Mouse (Mus musculus): ENCODE results near the gene Slc5a8. TPM values are rescaled to one million over a fixed set of nuclear protein-coding genes. Genes with fewer than 3 reads are reported as not detected.

Slc5a8 gene
- polyA plus RNA-seq (2015; fragmentation: Nextera tagmentation; extraction: Ambion mirVana): 0.04 and 0.08 TPM in 2 replicates

- no peaks in the 10 kb centered on the region for H3K36me3 ChIP-seq
- no peaks in the 10 kb centered on the region for H3K9me3 ChIP-seq
- H3K4me2 ChIP-seq: peak within 1 kb of the TSS; percentile 94
- H3K4me3 ChIP-seq: peak within 1 kb of the TSS; percentile 45
- no peak for ATAC-seq (ENCODE audit: low FRiP score, low read depth)
- H3K27ac ChIP-seq (replicated peaks): no peak within 1 kb of the TSS
- 5% methylated on average over 31 of the region's 31 CpGs for WGBS
- H3K9ac ChIP-seq: 0 out of 2 replicates have a peak within 1 kb of the TSS, but pooled peaks have one; percentile 2
- peaks cover 10% of the 10 kb centered on the region for H3K4me1 ChIP-seq (replicated peaks)
- H3K27me3 ChIP-seq: peaks cover 24% of the 10 kb centered on the region
Observed at GRCm38 (mm10) chr10:88885632-88886090, at the start of gene Slc5a8. Gene Slc5a8 (plus strand): TSS chr10:88885992.

GRCm38 (mm10) chr10:88848876-88849476, 36.8 kb upstream of the Slc5a8 start:
- Histone ChIP-seq H3K36me3 (no peaks in the 10 kb centered on the region), H3K4me3 (no peak overlapping the region), H3K4me1 (replicated peaks) (no peaks in the 10 kb centered on the region), H3K9me3 (no peaks in the 10 kb centered on the region), H3K27me3 (no peaks in the 10 kb centered on the region), H3K27ac (replicated peaks) (no peak overlapping the region), H3K4me2 (no peak overlapping the region), H3K9ac (no peak overlapping the region)
- WGBS: 90% methylated on average over 7 of the region's 7 CpGs
- no peak for ATAC-seq (ENCODE audit: low FRiP score, low read depth)

- Histone ChIP-seq H3K4me1 (replicated peaks) (no peaks in the 10 kb centered on the region), H3K27ac (replicated peaks) (no peak overlapping the region), H3K27me3 (no peaks in the 10 kb centered on the region), H3K4me3 (no peak overlapping the region), H3K9me3 (no peaks in the 10 kb centered on the region), H3K36me3 (no peaks in the 10 kb centered on the region), H3K4me2 (no peak overlapping the region), H3K9ac (no peak overlapping the region)
- no peak for ATAC-seq (ENCODE audit: low FRiP score, low read depth)
- WGBS: 94% methylated on average over 4 of the region's 4 CpGs
Observed at GRCm38 (mm10) chr10:88849976-88850375, 35.8 kb upstream of the Slc5a8 start.

GRCm38 (mm10) chr10:88853326-88853725, 32.5 kb upstream of the Slc5a8 start:
- WGBS: 92% methylated on average over 7 of the region's 7 CpGs
- Histone ChIP-seq H3K9ac (no peak overlapping the region), H3K27ac (replicated peaks) (no peak overlapping the region), H3K36me3 (no peaks in the 10 kb centered on the region), H3K27me3 (no peaks in the 10 kb centered on the region), H3K4me3 (no peak overlapping the region), H3K9me3 (no peaks in the 10 kb centered on the region), H3K4me1 (replicated peaks) (no peaks in the 10 kb centered on the region), H3K4me2 (no peak overlapping the region)
- no peak for ATAC-seq (ENCODE audit: low FRiP score, low read depth)

GRCm38 (mm10) chr10:88860911-88861310, 24.9 kb upstream of the Slc5a8 start:
- Histone ChIP-seq H3K9me3 (no peaks in the 10 kb centered on the region), H3K4me1 (replicated peaks) (no peaks in the 10 kb centered on the region), H3K9ac (no peak overlapping the region), H3K4me3 (no peak overlapping the region), H3K36me3 (no peaks in the 10 kb centered on the region), H3K27ac (replicated peaks) (no peak overlapping the region), H3K27me3 (no peaks in the 10 kb centered on the region), H3K4me2 (no peak overlapping the region)
- WGBS: 86% methylated on average over 3 of the region's 3 CpGs
- no peak for ATAC-seq (ENCODE audit: low FRiP score, low read depth)

- ATAC-seq (ENCODE audit: low FRiP score, low read depth): no peak
- Histone ChIP-seq H3K4me3 (no peak overlapping the region), H3K27ac (replicated peaks) (no peak overlapping the region), H3K27me3 (no peaks in the 10 kb centered on the region), H3K4me2 (no peak overlapping the region), H3K36me3 (no peaks in the 10 kb centered on the region), H3K4me1 (replicated peaks) (no peaks in the 10 kb centered on the region), H3K9ac (no peak overlapping the region), H3K9me3 (no peaks in the 10 kb centered on the region)
Observed at GRCm38 (mm10) chr10:88861416-88861815, 24.4 kb upstream of the Slc5a8 start.

- 95% methylated on average over 5 of the region's 5 CpGs for WGBS
- no peak overlapping the region for H3K27ac ChIP-seq (replicated peaks)
Observed at GRCm38 (mm10) chr10:88862293-88862692, 23.5 kb upstream of the Slc5a8 start.

GRCm38 (mm10) chr10:88866017-88866416, 19.8 kb upstream of the Slc5a8 start:
- no peak overlapping the region for H3K4me2 ChIP-seq
- no peaks in the 10 kb centered on the region for H3K4me1 ChIP-seq (replicated peaks)
- no peak overlapping the region for H3K9ac ChIP-seq
- H3K36me3 ChIP-seq: no peaks in the 10 kb centered on the region
- H3K4me3 ChIP-seq: no peak overlapping the region
- H3K27ac ChIP-seq (replicated peaks): no peak overlapping the region
- no peak for ATAC-seq (ENCODE audit: low FRiP score, low read depth)
- H3K27me3 ChIP-seq: no peaks in the 10 kb centered on the region
- 75% methylated on average over 2 of the region's 2 CpGs for WGBS
- no peaks in the 10 kb centered on the region for H3K9me3 ChIP-seq

More at GRCm38 (mm10) chr10:88862293-88862692, 23.5 kb upstream of the Slc5a8 start:
- Histone ChIP-seq H3K4me2 (no peak overlapping the region), H3K4me3 (no peak overlapping the region), H3K4me1 (replicated peaks) (no peaks in the 10 kb centered on the region), H3K36me3 (no peaks in the 10 kb centered on the region), H3K9ac (no peak overlapping the region), H3K27me3 (no peaks in the 10 kb centered on the region), H3K9me3 (no peaks in the 10 kb centered on the region)
- ATAC-seq (ENCODE audit: low FRiP score, low read depth): no peak

GRCm38 (mm10) chr10:88874870-88875269, 10.9 kb upstream of the Slc5a8 start:
- WGBS: 78% methylated on average over 5 of the region's 5 CpGs
- no peaks in the 10 kb centered on the region for H3K9me3 ChIP-seq
- H3K36me3 ChIP-seq: no peaks in the 10 kb centered on the region
- no peak overlapping the region for H3K27ac ChIP-seq (replicated peaks)
- no peak overlapping the region for H3K9ac ChIP-seq
- H3K4me1 ChIP-seq (replicated peaks): no peaks in the 10 kb centered on the region
- no peak overlapping the region for H3K4me3 ChIP-seq
- H3K27me3 ChIP-seq: no peaks in the 10 kb centered on the region
- no peak overlapping the region for H3K4me2 ChIP-seq
- ATAC-seq (ENCODE audit: low FRiP score, low read depth): no peak

GRCm38 (mm10) chr10:88877421-88877820, 8.4 kb upstream of the Slc5a8 start:
- Histone ChIP-seq H3K4me3 (no peak overlapping the region), H3K4me2 (no peak overlapping the region), H3K27ac (replicated peaks) (no peak overlapping the region), H3K27me3 (no peaks in the 10 kb centered on the region), H3K9ac (no peak overlapping the region), H3K36me3 (no peaks in the 10 kb centered on the region), H3K4me1 (replicated peaks) (no peaks in the 10 kb centered on the region), H3K9me3 (no peaks in the 10 kb centered on the region)
- 89% methylated on average over 7 of the region's 7 CpGs for WGBS
- ATAC-seq (ENCODE audit: low FRiP score, low read depth): no peak

- Histone ChIP-seq H3K36me3 (no peaks in the 10 kb centered on the region), H3K9me3 (no peaks in the 10 kb centered on the region), H3K4me1 (replicated peaks) (peaks cover 10% of the 10 kb centered on the region), H3K27ac (replicated peaks) (no peak overlapping the region), H3K4me3 (no peak overlapping the region), H3K4me2 (no peak overlapping the region), H3K27me3 (peaks cover 24% of the 10 kb centered on the region), H3K9ac (no peak overlapping the region)
- WGBS: 90% methylated on average over 2 of the region's 2 CpGs
- no peak for ATAC-seq (ENCODE audit: low FRiP score, low read depth)
Observed at GRCm38 (mm10) chr10:88883721-88884120, 2.1 kb upstream of the Slc5a8 start.

- H3K27ac ChIP-seq (replicated peaks): no peak overlapping the region
- WGBS: 80% methylated on average over 6 of the region's 6 CpGs
- H3K4me1 ChIP-seq (replicated peaks): peaks cover 10% of the 10 kb centered on the region
- no peak overlapping the region for H3K4me3 ChIP-seq
- no peak overlapping the region for H3K9ac ChIP-seq
- peaks cover 24% of the 10 kb centered on the region for H3K27me3 ChIP-seq
- no peak for ATAC-seq (ENCODE audit: low FRiP score, low read depth)
- no peak overlapping the region for H3K4me2 ChIP-seq
- no peaks in the 10 kb centered on the region for H3K36me3 ChIP-seq
- no peaks in the 10 kb centered on the region for H3K9me3 ChIP-seq
Observed at GRCm38 (mm10) chr10:88884836-88885235, 956 bp upstream of the Slc5a8 start.

- WGBS: 2% methylated on average over 32 of the region's 32 CpGs
- H3K9ac ChIP-seq: 0 out of 2 replicates have a peak overlapping the region, but pooled peaks have one; percentile 2
- peaks cover 10% of the 10 kb centered on the region for H3K4me1 ChIP-seq (replicated peaks)
- H3K4me3 ChIP-seq: peak overlapping the region; percentile 45
- H3K36me3 ChIP-seq: no peaks in the 10 kb centered on the region
- no peak for ATAC-seq (ENCODE audit: low FRiP score, low read depth)
- H3K4me2 ChIP-seq: peak overlapping the region; percentile 94
- H3K9me3 ChIP-seq: no peaks in the 10 kb centered on the region
- no peak overlapping the region for H3K27ac ChIP-seq (replicated peaks)
- peaks cover 24% of the 10 kb centered on the region for H3K27me3 ChIP-seq
Observed at GRCm38 (mm10) chr10:88886114-88886513, 322 bp downstream of the Slc5a8 start.

All from hindbrain, embryonic 15.5 days (tissue).